8 mouse cellular contexts compared by ENCODE assay signal in genomic region chr2:131125964-131126815, GRCm38 (mm10). TPM values are rescaled to one million over a fixed set of nuclear protein-coding genes. Genes with fewer than 3 reads are reported as not detected.
DNase-seq lines count a peak whose midpoint lies in the region; ATAC-seq and TF ChIP-seq lines count a peak whose summit lies in the region.
"Had no signal": no experiment of that assay in that cellular context is flagged by ENCODE, and none has a peak within 500 bp of the region (broad histone marks: within the 10 kb centered on the region; RNA-seq: fewer than 3 reads in every experiment).

No protein-coding gene starts in this region.

- no peak overlapping the region for H3K4me3 ChIP-seq in layer of hippocampus, adult 2 months
- no peak overlapping the region for H3K4me3 ChIP-seq in embryonic facial prominence, embryonic 11.5 days (ENCODE audit: low read depth, low read length)
- H3K4me3 ChIP-seq in hindbrain, embryonic 11.5 days (ENCODE audit: low read depth, low read length), result no peak overlapping the region
- H3K4me3 ChIP-seq in midbrain, embryonic 13.5 days (replicated peaks), result no peak overlapping the region
- H3K4me3 ChIP-seq in thymus, adult 2 months (ENCODE audit: control insufficient read depth, insufficient read depth, low read length), result no peak overlapping the region

- no peaks in the 10 kb centered on the region for H3K27me3 ChIP-seq in embryonic facial prominence, embryonic 11.5 days (ENCODE audit: control insufficient read depth, insufficient read depth, low read length)
- no peaks in the 10 kb centered on the region for H3K27me3 ChIP-seq in hindbrain, embryonic 11.5 days (ENCODE audit: control insufficient read depth, insufficient read depth, low read length)
- H3K27me3 ChIP-seq in midbrain, embryonic 13.5 days, result 0 out of 2 replicates have a peak, but pooled peaks cover 3% of the 10 kb centered on the region
- no peaks in the 10 kb centered on the region for H3K27me3 ChIP-seq in thymus, adult 2 months (ENCODE audit: control insufficient read depth, insufficient read depth, low read length)
- H3K27me3 ChIP-seq: forebrain, embryonic 13.5 days had no signal

- TF ChIP-seq CTCF in layer of hippocampus, adult 2 months (conservative IDR thresholded peaks at IDR 0.05), result no peak
- no peak for TF ChIP-seq CTCF in thymus, adult 2 months (IDR thresholded peaks at IDR 0.05; ENCODE audit: borderline replicate concordance, control insufficient read depth, extremely low read depth, insufficient read depth, low read length, poor library complexity)

- no peaks in the 10 kb centered on the region for H3K9me3 ChIP-seq in embryonic facial prominence, embryonic 11.5 days (replicated peaks; ENCODE audit: control insufficient read depth, low read length)
- no peaks in the 10 kb centered on the region for H3K9me3 ChIP-seq in hindbrain, embryonic 11.5 days (ENCODE audit: control insufficient read depth, low read length)
- no peaks in the 10 kb centered on the region for H3K9me3 ChIP-seq in midbrain, embryonic 13.5 days
- H3K9me3 ChIP-seq: forebrain, embryonic 13.5 days had no signal

- peak overlapping the region; percentile 24 for H3K27ac ChIP-seq in layer of hippocampus, adult 2 months
- 0 out of 2 replicates have a peak overlapping the region, but pooled peaks have one; percentile 79 for H3K27ac ChIP-seq in embryonic facial prominence, embryonic 11.5 days (replicated peaks; ENCODE audit: low read depth, low read length)
- 0 out of 2 replicates have a peak overlapping the region, but pooled peaks have one; percentile 24 for H3K27ac ChIP-seq in hindbrain, embryonic 11.5 days (ENCODE audit: low read depth, low read length)
- H3K27ac ChIP-seq in midbrain, embryonic 13.5 days, result no peak overlapping the region
- no peak overlapping the region for H3K27ac ChIP-seq in thymus, adult 2 months (ENCODE audit: control insufficient read depth, insufficient read depth, low read length)
- H3K27ac ChIP-seq: forebrain, embryonic 13.5 days had no signal

- peak overlapping the region; percentile 90 for H3K9ac ChIP-seq in embryonic facial prominence, embryonic 11.5 days (replicated peaks; ENCODE audit: low read length)
- no peak overlapping the region for H3K9ac ChIP-seq in hindbrain, embryonic 11.5 days (ENCODE audit: low read depth, low read length)
- H3K9ac ChIP-seq in midbrain, embryonic 13.5 days (replicated peaks), result no peak overlapping the region

- peaks cover 6% of the 10 kb centered on the region for H3K4me1 ChIP-seq in embryonic facial prominence, embryonic 11.5 days (ENCODE audit: control insufficient read depth, insufficient read depth, low read length)
- peaks cover 9% of the 10 kb centered on the region; the same call in 1 of the 2 replicates for H3K4me1 ChIP-seq in hindbrain, embryonic 11.5 days (replicated peaks; ENCODE audit: control insufficient read depth, insufficient read depth, low read length)
- peaks cover 15% of the 10 kb centered on the region for H3K4me1 ChIP-seq in midbrain, embryonic 13.5 days (replicated peaks)
- H3K4me1 ChIP-seq in thymus, adult 2 months (replicated peaks; ENCODE audit: control insufficient read depth, insufficient read depth, low read length), result peaks cover 16% of the 10 kb centered on the region

- 39% methylated on average over 9 of the region's 9 CpGs for WGBS in embryonic facial prominence, embryonic 11.5 days
- 32% methylated on average over 9 of the region's 9 CpGs for WGBS in hindbrain, embryonic 11.5 days
- WGBS in midbrain, embryonic 13.5 days, result 40% methylated on average over 9 of the region's 9 CpGs
- WGBS in thymus, adult 2 months, result 92% methylated on average over 9 of the region's 9 CpGs

- no peak for TF ChIP-seq POLR2A in thymus, adult 2 months (IDR thresholded peaks at IDR 0.05; ENCODE audit: control insufficient read depth, extremely low read depth, insufficient read depth, low read length, poor library complexity)

- H3K4me2 ChIP-seq in embryonic facial prominence, embryonic 11.5 days (ENCODE audit: low read depth, low read length), result no peak overlapping the region
- H3K4me2 ChIP-seq in hindbrain, embryonic 11.5 days (replicated peaks; ENCODE audit: low read depth, low read length), result peak overlapping the region; percentile 72; the same call in 1 of the 2 replicates
- H3K4me2 ChIP-seq in midbrain, embryonic 13.5 days (replicated peaks), result peak overlapping the region; percentile 89; the same call in 1 of the 2 replicates

- H3K36me3 ChIP-seq in embryonic facial prominence, embryonic 11.5 days (replicated peaks; ENCODE audit: control insufficient read depth, insufficient read depth, low read depth, low read length), result no peaks in the 10 kb centered on the region
- no peaks in the 10 kb centered on the region for H3K36me3 ChIP-seq in hindbrain, embryonic 11.5 days (ENCODE audit: control insufficient read depth, insufficient read depth, low read length)
- no peaks in the 10 kb centered on the region for H3K36me3 ChIP-seq in midbrain, embryonic 13.5 days
- no peaks in the 10 kb centered on the region for H3K36me3 ChIP-seq in thymus, adult 2 months (ENCODE audit: control insufficient read depth, insufficient read depth, low read length)

- 0 out of 2 replicates have a peak, but pooled peaks have one; percentile 16 for ATAC-seq in embryonic facial prominence, embryonic 11.5 days (replicated peaks; ENCODE audit: insufficient number of reproducible peaks, low FRiP score, low TSS enrichment, low read depth)
- ATAC-seq in hindbrain, embryonic 11.5 days (ENCODE audit: low FRiP score), result peak; percentile 36; the same call in 1 of the 2 replicates
- peak; percentile 24; the same call in 1 of the 2 replicates for ATAC-seq in midbrain, embryonic 13.5 days

- DNase-seq in layer of hippocampus, adult 2 months (ENCODE audit: low spot score in 2 of 2), result no peak
- no peak for DNase-seq in layer of hippocampus, adult 18-20 months (ENCODE audit: low spot score in 2 of 2)
- DNase-seq in embryonic facial prominence, embryonic 11.5 days (ENCODE audit: low spot score), result no peak
- DNase-seq in hindbrain, embryonic 11.5 days (ENCODE audit: low spot score), result no peak
- no peak for DNase-seq in c-Kit-positive CD71-positive TER-119-positive erythroid progenitor cells, embryonic 14.5 days (ENCODE audit: low spot score)
- DNase-seq in thymus, adult 2 months, result no peak

RNA-seq across cellular contexts. Expression of gene Hspa12b, which starts 0.9 kb away (rescaled TPM):
- total RNA-seq in layer of hippocampus, adult 2 months (2021), result 1 to 10 TPM; 9.1 to 9.5 TPM
- 1 to 10 TPM; 6.1 to 8.3 TPM for total RNA-seq in layer of hippocampus, adult 18-20 months (2021)
- 6.3 and 6.6 TPM in 2 replicates for polyA plus RNA-seq in embryonic facial prominence, embryonic 11.5 days (2014; fragmentation: Nextera tagmentation; extraction: Ambion mirVana)
- polyA plus RNA-seq in hindbrain, embryonic 11.5 days (2014; fragmentation: Nextera tagmentation; extraction: Ambion mirVana), result 4.0 and 4.6 TPM in 2 replicates
- polyA plus RNA-seq in midbrain, embryonic 13.5 days (2015; fragmentation: Nextera tagmentation; extraction: Ambion mirVana), result 3.1 and 4.0 TPM in 2 replicates
- polyA plus RNA-seq in thymus, adult 2 months (2012; rRNA removed), result 3.1 and 3.5 TPM in 2 replicates

RNA-seq across cellular contexts. Expression of gene Gm11037, which starts 7.1 kb away (rescaled TPM):
- total RNA-seq in layer of hippocampus, adult 2 months (2021), result not detected
- total RNA-seq in layer of hippocampus, adult 18-20 months (2021), result not detected
- polyA plus RNA-seq in embryonic facial prominence, embryonic 11.5 days (2014; fragmentation: Nextera tagmentation; extraction: Ambion mirVana), result not detected in 2 replicates
- polyA plus RNA-seq in hindbrain, embryonic 11.5 days (2014; fragmentation: Nextera tagmentation; extraction: Ambion mirVana), result not detected in 2 replicates
- not detected in 2 replicates for polyA plus RNA-seq in midbrain, embryonic 13.5 days (2015; fragmentation: Nextera tagmentation; extraction: Ambion mirVana)
- not detected in 2 replicates for polyA plus RNA-seq in thymus, adult 2 months (2012; rRNA removed)
- polyA plus RNA-seq: forebrain, embryonic 13.5 days had no signal

RNA-seq across cellular contexts. Expression of gene 1700037H04Rik, which starts 33.7 kb away (rescaled TPM):
- 10 to 100 TPM; 46.0 to 46.7 TPM for total RNA-seq in layer of hippocampus, adult 2 months (2021)
- 10 to 100 TPM; 57.7 to 60.0 TPM for total RNA-seq in layer of hippocampus, adult 18-20 months (2021)
- polyA plus RNA-seq in embryonic facial prominence, embryonic 11.5 days (2014; fragmentation: Nextera tagmentation; extraction: Ambion mirVana), result 81.2 and 88.3 TPM in 2 replicates
- 122 and 123 TPM in 2 replicates for polyA plus RNA-seq in hindbrain, embryonic 11.5 days (2014; fragmentation: Nextera tagmentation; extraction: Ambion mirVana)
- polyA plus RNA-seq in midbrain, embryonic 13.5 days (2015; fragmentation: Nextera tagmentation; extraction: Ambion mirVana), result 89.6 and 92.2 TPM in 2 replicates
- polyA plus RNA-seq in thymus, adult 2 months (2012; rRNA removed), result 108 and 135 TPM in 2 replicates

RNA-seq across cellular contexts. Expression of gene Siglec1, which starts 39.6 kb away (rescaled TPM):
- total RNA-seq in layer of hippocampus, adult 2 months (2021), result under 1 TPM; 0.20 to 0.46 TPM
- under 1 TPM; 0.36 to 0.47 TPM for total RNA-seq in layer of hippocampus, adult 18-20 months (2021)
- 0.07 and 0.11 TPM in 2 replicates for polyA plus RNA-seq in embryonic facial prominence, embryonic 11.5 days (2014; fragmentation: Nextera tagmentation; extraction: Ambion mirVana)
- 0.10 and 0.15 TPM in 2 replicates for polyA plus RNA-seq in hindbrain, embryonic 11.5 days (2014; fragmentation: Nextera tagmentation; extraction: Ambion mirVana)
- polyA plus RNA-seq in midbrain, embryonic 13.5 days (2015; fragmentation: Nextera tagmentation; extraction: Ambion mirVana), result 0.06 and 0.17 TPM in 2 replicates
- polyA plus RNA-seq in thymus, adult 2 months (2012; rRNA removed), result 10.4 and 14.5 TPM in 2 replicates

RNA-seq across cellular contexts. Expression of gene Cenpb, which starts 53.7 kb away (rescaled TPM):
- total RNA-seq in layer of hippocampus, adult 2 months (2021), result 10 to 100 TPM; 72.3 to 78.8 TPM
- total RNA-seq in layer of hippocampus, adult 18-20 months (2021), result 10 to 100 TPM; 70.4 to 73.5 TPM
- polyA plus RNA-seq in embryonic facial prominence, embryonic 11.5 days (2014; fragmentation: Nextera tagmentation; extraction: Ambion mirVana), result 5.8 and 6.1 TPM in 2 replicates
- polyA plus RNA-seq in hindbrain, embryonic 11.5 days (2014; fragmentation: Nextera tagmentation; extraction: Ambion mirVana), result 8.8 and 9.0 TPM in 2 replicates
- 13.3 and 15.0 TPM in 2 replicates for polyA plus RNA-seq in midbrain, embryonic 13.5 days (2015; fragmentation: Nextera tagmentation; extraction: Ambion mirVana)
- 45.6 and 52.5 TPM in 2 replicates for polyA plus RNA-seq in thymus, adult 2 months (2012; rRNA removed)

Comparison
In these comparisons a context has a peak if more than half of its experiments do, and no peak if none do; other contexts are left out.
1. H3K27ac ChIP-seq: peak in layer of hippocampus, adult 2 months (single experiment), embryonic facial prominence, embryonic 11.5 days (single experiment) and hindbrain, embryonic 11.5 days (single experiment); none in midbrain, embryonic 13.5 days (single experiment) and thymus, adult 2 months (single experiment).
2. Peak in every context shown above with its lines, with median percentiles within 50 percentile points of each other: ATAC-seq.